Mouse (Mus musculus): ENCODE data around the gene Gm42791. TPM values are rescaled to one million over a fixed set of nuclear protein-coding genes. Genes with fewer than 3 reads are reported as not detected.
A peak's percentile ranks its signal among the peaks of the same experiment; 100 is the strongest.

Gene Gm42791
- polyA plus RNA-seq, 1 experiment from 2014 or later, result 0.42 TPM

DNA sequence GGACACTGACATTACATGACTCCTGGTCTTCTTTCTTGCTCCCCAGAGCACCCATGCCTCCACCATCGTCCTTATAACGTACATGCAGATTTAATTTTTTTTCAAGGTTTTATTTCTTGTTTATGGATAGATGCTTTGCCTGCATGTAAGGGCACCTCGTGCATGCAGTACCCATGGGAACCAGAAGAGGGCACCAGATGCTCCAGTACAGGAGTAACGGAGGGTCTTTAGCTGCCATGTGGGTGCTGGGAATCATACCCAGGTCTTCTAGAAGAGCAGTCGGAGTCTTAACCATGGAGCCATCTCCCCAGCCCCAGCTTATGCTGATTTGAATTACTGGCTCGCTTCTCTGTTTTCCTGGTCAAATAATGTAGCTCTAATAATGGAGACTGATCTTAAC, 52.6 kb downstream of the Gm42791 start:
- no peak for ATAC-seq
- TF ChIP-seq EP300 (IDR thresholded peaks at IDR 0.05; ENCODE audit: low read depth) (no peak), CTCF (IDR thresholded peaks at IDR 0.05; ENCODE audit: low read depth) (peak; percentile 64)
- Histone ChIP-seq H3K4me3 (ENCODE audit: low read depth, low read length) (no peak overlapping the region), H3K36me3 (replicated peaks; ENCODE audit: insufficient read depth, low read length) (no peaks in the 10 kb centered on the region), H3K27ac (ENCODE audit: low read depth) (no peak overlapping the region), H3K27me3 (ENCODE audit: insufficient read depth, low read length) (no peaks in the 10 kb centered on the region), H3K4me1 (ENCODE audit: insufficient read depth) (peaks cover 2% of the 10 kb centered on the region; the same call in 1 of the 2 replicates), H3K9ac (replicated peaks) (no peak overlapping the region), H3K4me2 (ENCODE audit: low read depth, low read length) (no peak overlapping the region), H3K9me3 (ENCODE audit: low read length) (no peaks in the 10 kb centered on the region)
- no peak for DNase-seq
- WGBS (ENCODE audit: insufficient replicate concordance), result 89% methylated on average over 6 of the region's 6 CpGs

GRCm38 (mm10) chr5:148941867-148942266, 53.1 kb downstream of the Gm42791 start:
- no peak for DNase-seq
- Histone ChIP-seq H3K27me3 (ENCODE audit: insufficient read depth, low read length) (no peaks in the 10 kb centered on the region), H3K9me3 (ENCODE audit: low read length) (no peaks in the 10 kb centered on the region), H3K4me2 (ENCODE audit: low read depth, low read length) (no peak overlapping the region), H3K9ac (replicated peaks) (no peak overlapping the region), H3K4me1 (ENCODE audit: insufficient read depth) (peaks cover 2% of the 10 kb centered on the region; the same call in 1 of the 2 replicates), H3K4me3 (ENCODE audit: low read depth, low read length) (no peak overlapping the region), H3K27ac (ENCODE audit: low read depth) (no peak overlapping the region), H3K36me3 (replicated peaks; ENCODE audit: insufficient read depth, low read length) (no peaks in the 10 kb centered on the region)
- 87% methylated on average over 10 of the region's 10 CpGs for WGBS (ENCODE audit: insufficient replicate concordance)
- TF ChIP-seq CTCF (IDR thresholded peaks at IDR 0.05; ENCODE audit: low read depth) (no peak), EP300 (IDR thresholded peaks at IDR 0.05; ENCODE audit: low read depth) (no peak)
- ATAC-seq, result no peak

- Histone ChIP-seq H3K27ac (ENCODE audit: low read depth) (peak overlapping the region; percentile 5; the same call in 1 of the 2 replicates), H3K36me3 (replicated peaks; ENCODE audit: insufficient read depth, low read length) (no peaks in the 10 kb centered on the region), H3K9ac (replicated peaks) (no peak overlapping the region), H3K4me1 (ENCODE audit: insufficient read depth) (peaks cover 11% of the 10 kb centered on the region), H3K27me3 (ENCODE audit: insufficient read depth, low read length) (no peaks in the 10 kb centered on the region), H3K9me3 (ENCODE audit: low read length) (no peaks in the 10 kb centered on the region), H3K4me2 (ENCODE audit: low read depth, low read length) (no peak overlapping the region), H3K4me3 (ENCODE audit: low read depth, low read length) (no peak overlapping the region)
- ATAC-seq (peak; percentile 35; the same call in 1 of the 2 replicates), DNase-seq (peak; percentile 52)
- TF ChIP-seq CTCF (IDR thresholded peaks at IDR 0.05; ENCODE audit: low read depth), result no peak
- no peak for TF ChIP-seq EP300 (IDR thresholded peaks at IDR 0.05; ENCODE audit: low read depth)
- WGBS (ENCODE audit: insufficient replicate concordance), result 69% methylated on average over 11 of the region's 11 CpGs
These were observed 55.0 kb downstream of the Gm42791 start for GRCm38 (mm10) chr5:148939948-148940382.

DNA sequence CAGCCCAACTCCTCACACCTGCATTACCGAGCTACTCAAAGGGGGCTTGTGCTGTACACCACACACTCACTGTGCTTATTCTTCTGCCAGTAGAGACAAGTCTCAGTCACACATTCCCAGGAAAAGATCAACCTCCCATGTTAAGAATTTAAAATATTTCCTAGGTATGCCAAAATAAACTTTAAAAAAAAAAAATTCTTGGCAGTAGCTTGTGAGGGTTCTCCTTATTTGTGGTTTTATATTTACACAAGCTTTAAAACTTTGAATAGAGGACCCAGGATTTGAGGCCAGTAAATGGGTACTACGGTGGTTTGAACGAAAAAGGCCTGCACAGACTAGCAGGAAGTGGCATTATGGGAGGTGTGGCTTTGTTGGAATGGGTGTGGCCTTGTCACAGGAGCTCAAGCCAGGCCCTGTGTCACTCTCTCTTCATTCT, 58.4 kb downstream of the Gm42791 start:
- DNase-seq, result no peak
- Histone ChIP-seq H3K27me3 (ENCODE audit: insufficient read depth, low read length) (no peaks in the 10 kb centered on the region), H3K9ac (replicated peaks) (no peak overlapping the region), H3K4me2 (ENCODE audit: low read depth, low read length) (no peak overlapping the region), H3K4me3 (ENCODE audit: low read depth, low read length) (no peak overlapping the region), H3K36me3 (replicated peaks; ENCODE audit: insufficient read depth, low read length) (no peaks in the 10 kb centered on the region), H3K9me3 (ENCODE audit: low read length) (no peaks in the 10 kb centered on the region), H3K4me1 (ENCODE audit: insufficient read depth) (peaks cover 11% of the 10 kb centered on the region), H3K27ac (ENCODE audit: low read depth) (no peak overlapping the region)
- 80% methylated on average over 3 of the region's 3 CpGs for WGBS (ENCODE audit: insufficient replicate concordance)
- TF ChIP-seq EP300 (IDR thresholded peaks at IDR 0.05; ENCODE audit: low read depth) (no peak), CTCF (IDR thresholded peaks at IDR 0.05; ENCODE audit: low read depth) (no peak)
- no peak for ATAC-seq

- Histone ChIP-seq H3K9me3 (ENCODE audit: low read length) (no peaks in the 10 kb centered on the region), H3K4me1 (ENCODE audit: insufficient read depth) (peaks cover 11% of the 10 kb centered on the region), H3K27ac (ENCODE audit: low read depth) (peak overlapping the region; percentile 55; the same call in 1 of the 2 replicates), H3K4me2 (ENCODE audit: low read depth, low read length) (no peak overlapping the region), H3K27me3 (ENCODE audit: insufficient read depth, low read length) (no peaks in the 10 kb centered on the region), H3K9ac (replicated peaks) (no peak overlapping the region), H3K36me3 (replicated peaks; ENCODE audit: insufficient read depth, low read length) (no peaks in the 10 kb centered on the region), H3K4me3 (ENCODE audit: low read depth, low read length) (no peak overlapping the region)
- ATAC-seq (peak; percentile 7; the same call in 1 of the 2 replicates), DNase-seq (no peak)
- 59% methylated on average over 6 of the region's 6 CpGs for WGBS (ENCODE audit: insufficient replicate concordance)
- TF ChIP-seq CTCF (IDR thresholded peaks at IDR 0.05; ENCODE audit: low read depth), result no peak
- TF ChIP-seq EP300 (IDR thresholded peaks at IDR 0.05; ENCODE audit: low read depth), result no peak
These were observed 59.1 kb downstream of the Gm42791 start for GRCm38 (mm10) chr5:148935871-148936270.

GRCm38 (mm10) chr5:148935071-148935821, 59.7 kb downstream of the Gm42791 start:
- peak; percentile 60 for DNase-seq
- 45% methylated on average over 7 of the region's 7 CpGs for WGBS (ENCODE audit: insufficient replicate concordance)
- Histone ChIP-seq H3K9me3 (ENCODE audit: low read length) (no peaks in the 10 kb centered on the region), H3K27me3 (ENCODE audit: insufficient read depth, low read length) (no peaks in the 10 kb centered on the region), H3K4me3 (ENCODE audit: low read depth, low read length) (no peak overlapping the region), H3K9ac (replicated peaks) (no peak overlapping the region), H3K4me2 (ENCODE audit: low read depth, low read length) (peak overlapping the region; percentile 55), H3K4me1 (ENCODE audit: insufficient read depth) (peaks cover 11% of the 10 kb centered on the region), H3K27ac (ENCODE audit: low read depth) (peak overlapping the region; percentile 55; the same call in 1 of the 2 replicates), H3K36me3 (replicated peaks; ENCODE audit: insufficient read depth, low read length) (no peaks in the 10 kb centered on the region)
- ATAC-seq, result peak; percentile 90
- TF ChIP-seq EP300 (IDR thresholded peaks at IDR 0.05; ENCODE audit: low read depth), result peak; percentile 94
- no peak for TF ChIP-seq CTCF (IDR thresholded peaks at IDR 0.05; ENCODE audit: low read depth)

Measured in liver, postnatal 0 days (tissue).